Mouse (Mus musculus) CH12.LX (cell line): ENCODE measurements around the gene Map2k4. TPM values are rescaled to one million over a fixed set of nuclear protein-coding genes. Genes with fewer than 3 reads are reported as not detected.

Experiments
- DNase-seq: peaks from one replicate; pipeline ENCODE4 v3.0.0-alpha.2; 2013; ENCODE audit errors: extremely low read depth
- H3K27ac ChIP-seq: 2 replicates; pipeline ENCODE4 v1.5.1; 2012; ENCODE audit warnings: low read depth, mild to moderate bottlenecking, control low read depth, moderate library complexity; ENCODE audit not compliant: insufficient read depth
- H3K27me3 ChIP-seq: replicated peaks from 2 replicates; pipeline ENCODE3; 2012; ENCODE audit warnings: inconsistent platforms
- H3K36me3 ChIP-seq, 2 experiments: replicated peaks in 1 of 2; 2 replicates each; pipeline versions ENCODE3 to v1.6.1; 2012; ENCODE audit warnings: inconsistent platforms in 1 of 2, low read length in 1 of 2, mild to moderate bottlenecking in 1 of 2, mixed read lengths in 1 of 2, moderate library complexity in 1 of 2; ENCODE audit not compliant: control insufficient read depth in 1 of 2, insufficient read depth in 1 of 2
- H3K4me1 ChIP-seq, 2 experiments: 2 replicates each; pipeline ENCODE4 v1.6.1; 2012; ENCODE audit warnings: inconsistent platforms in 1 of 2, moderate library complexity in 1 of 2; ENCODE audit not compliant: insufficient read depth in 2 of 2, control insufficient read depth in 1 of 2
- H3K4me2 ChIP-seq: 2 replicates; pipeline ENCODE4 v1.6.1; 2012; ENCODE audit warnings: low read depth, mild to moderate bottlenecking, control low read depth; ENCODE audit not compliant: poor library complexity, insufficient read depth, severe bottlenecking
- H3K4me3 ChIP-seq, 3 experiments: fragments of 150-350 bp in 1 of 3; sonication (generic) in 1 of 3; replicated peaks in 1 of 3; 2 replicates each; pipeline versions ENCODE3 to v1.5.1; 2011 to 2012; ENCODE audit warnings: low read depth in 2 of 3, low read length in 2 of 3, mild to moderate bottlenecking in 2 of 3, moderate library complexity in 2 of 3, control low read depth in 1 of 3, improper control_type of control experiment in 1 of 3, inconsistent platforms in 1 of 3, mixed read lengths in 1 of 3; ENCODE audit not compliant: poor library complexity in 1 of 3
- H3K79me2 ChIP-seq: replicated peaks from 2 replicates; pipeline ENCODE4 v1.6.1; 2012; ENCODE audit warnings: mild to moderate bottlenecking, moderate library complexity; ENCODE audit not compliant: control insufficient read depth, poor library complexity, insufficient read depth, severe bottlenecking; ENCODE audit errors: extremely low read depth
- H3K9ac ChIP-seq: 2 replicates; pipeline ENCODE4 v1.6.1; 2012; ENCODE audit warnings: low read depth, mild to moderate bottlenecking, control low read depth, moderate library complexity; ENCODE audit not compliant: insufficient read depth
- H3K9me3 ChIP-seq: replicated peaks from 2 replicates; pipeline ENCODE3; 2012; ENCODE audit warnings: low read length, inconsistent platforms, mixed read lengths
- BHLHE40 ChIP-seq: IDR thresholded peaks from 2 replicates; pipeline ENCODE4 v1.6.1; 2011; ENCODE audit warnings: mild to moderate bottlenecking, low read depth, low read length, improper control_type of control experiment
- CHD1 ChIP-seq: IDR thresholded peaks from 2 replicates; pipeline ENCODE4 v1.6.1; 2012; ENCODE audit warnings: low read depth, low read length, improper control_type of control experiment, inconsistent platforms
- CHD2 ChIP-seq: IDR thresholded peaks from 2 replicates; pipeline ENCODE4 v1.6.1; 2011; ENCODE audit warnings: low read length, improper control_type of control experiment
- CTCF ChIP-seq, 2 experiments: IDR thresholded peaks in 1 of 2; conservative IDR thresholded peaks in 1 of 2; 2 replicates each; pipeline ENCODE4 v1.5.1; 2011 to 2012; ENCODE audit warnings: low read depth in 2 of 2, low read length in 2 of 2, improper control_type of control experiment in 1 of 2, inconsistent platforms in 1 of 2, mild to moderate bottlenecking in 1 of 2, moderate library complexity in 1 of 2
- E2F4 ChIP-seq: IDR thresholded peaks from 2 replicates; pipeline ENCODE4 v1.6.1; 2011; ENCODE audit warnings: low read depth, low read length, improper control_type of control experiment; ENCODE audit not compliant: insufficient replicate concordance
- ETS1 ChIP-seq: conservative IDR thresholded peaks from 2 replicates; pipeline ENCODE4 v1.6.1; 2012; ENCODE audit warnings: low read depth, mild to moderate bottlenecking, inconsistent platforms, low read length, improper control_type of control experiment, moderate library complexity
- GABPA ChIP-seq: IDR thresholded peaks from 2 replicates; pipeline ENCODE4 v1.6.1; 2012; ENCODE audit warnings: low read depth, low read length, improper control_type of control experiment, inconsistent platforms; ENCODE audit not compliant: insufficient replicate concordance
- IRF4 ChIP-seq: IDR thresholded peaks from 2 replicates; pipeline ENCODE4 v1.6.1; 2014; ENCODE audit warnings: low read depth, mild to moderate bottlenecking, inconsistent platforms, low read length, improper control_type of control experiment
- JUN ChIP-seq: IDR thresholded peaks from 2 replicates; pipeline ENCODE4 v1.6.1; 2011; ENCODE audit warnings: low read depth, mild to moderate bottlenecking, low read length, improper control_type of control experiment, moderate library complexity; ENCODE audit not compliant: insufficient read depth
- KAT2A ChIP-seq: IDR thresholded peaks from 2 replicates; pipeline ENCODE4 v1.6.1; 2012; ENCODE audit warnings: low read length, improper control_type of control experiment, inconsistent platforms; ENCODE audit not compliant: insufficient replicate concordance
- MAFK ChIP-seq: IDR thresholded peaks from 2 replicates; pipeline ENCODE4 v1.6.1; 2011; ENCODE audit warnings: low read length, improper control_type of control experiment; ENCODE audit not compliant: insufficient replicate concordance
- MAX ChIP-seq: IDR thresholded peaks from 2 replicates; pipeline ENCODE4 v1.6.1; 2011; ENCODE audit warnings: low read length, improper control_type of control experiment
- MAZ ChIP-seq: IDR thresholded peaks from 2 replicates; pipeline ENCODE4 v1.6.1; 2012; ENCODE audit warnings: low read depth, mild to moderate bottlenecking, inconsistent platforms, low read length, improper control_type of control experiment, moderate library complexity
- MXI1 ChIP-seq: IDR thresholded peaks from 2 replicates; pipeline ENCODE4 v1.6.1; 2011; ENCODE audit warnings: mild to moderate bottlenecking, low read depth, low read length, improper control_type of control experiment
- NRF1 ChIP-seq: IDR thresholded peaks from 2 replicates; pipeline ENCODE4 v1.6.1; 2014; ENCODE audit warnings: low read depth, mild to moderate bottlenecking, inconsistent platforms, low read length, improper control_type of control experiment, moderate library complexity
- POLR2A ChIP-seq: IDR thresholded peaks from 2 replicates; pipeline ENCODE4 v1.6.1; 2011; ENCODE audit warnings: low read depth, mild to moderate bottlenecking, improper control_type of control experiment, low read length
- POLR2AphosphoS2 ChIP-seq: IDR thresholded peaks from 2 replicates; pipeline ENCODE4 v1.6.1; 2011; ENCODE audit warnings: low read depth, low read length, improper control_type of control experiment
- RAD21 ChIP-seq: IDR thresholded peaks from 2 replicates; pipeline ENCODE4 v1.6.1; 2011; ENCODE audit warnings: low read depth, mild to moderate bottlenecking, low read length, improper control_type of control experiment, moderate library complexity
- SMC3 ChIP-seq: IDR thresholded peaks from 2 replicates; pipeline ENCODE4 v1.6.1; 2011; ENCODE audit warnings: low read depth, low read length, improper control_type of control experiment
- TBP ChIP-seq: conservative IDR thresholded peaks from 2 replicates; pipeline ENCODE4 v1.6.1; 2011; ENCODE audit warnings: low read depth, low read length, improper control_type of control experiment
- ZKSCAN1 ChIP-seq: IDR thresholded peaks from 2 replicates; pipeline ENCODE4 v1.6.1; 2012; ENCODE audit warnings: low read depth, inconsistent platforms, low read length, improper control_type of control experiment, borderline replicate concordance
- ZNF384 ChIP-seq: IDR thresholded peaks from 2 replicates; pipeline ENCODE4 v1.6.1; 2012; ENCODE audit warnings: low read depth, low read length, improper control_type of control experiment, inconsistent platforms
- dilution Hi-C: fragments of 300-500 bp; cut with MboI; formaldehyde crosslinking; loops from 2 replicates; pipeline ENCODE4 v1.14.3; 2020; ENCODE audit warnings: low sequenced_read_pairs; ENCODE audit not compliant: extremely low pct_unique_long_range_greater_than_20kb, extremely low pct_ligation_motif_present
- in situ Hi-C: fragments of 300-500 bp; cut with MboI; formaldehyde crosslinking; loops from 3 replicates; pipeline ENCODE4 v1.14.3; 2019; ENCODE audit warnings: low sequenced_read_pairs, low pct_ligation_motif_present, low pct_unique_long_range_greater_than_20kb, mixed read lengths
- polyA plus RNA-seq: library from polyadenylated mRNA; unstranded; fragments of >175 nt; gene quantifications from 2 replicates; pipeline ENCODE4 v1.2.1, GENCODE M21; 2012; ENCODE audit warnings: low read depth; ENCODE audit not compliant: insufficient read length
- total RNA-seq, 2 experiments: library from RNA; depleted of rRNA; stranded (reverse); fragments of 300-350 nt in 1 of 2; fragments of >200 nt in 1 of 2; gene quantifications; 2 replicates each; pipeline ENCODE4 v1.2.3; 2012 to 2014

Map2k4 gene
- total and polyA plus RNA-seq, 3 experiments, result 27.2 to 50.0 (median 43.3) TPM

DNA sequence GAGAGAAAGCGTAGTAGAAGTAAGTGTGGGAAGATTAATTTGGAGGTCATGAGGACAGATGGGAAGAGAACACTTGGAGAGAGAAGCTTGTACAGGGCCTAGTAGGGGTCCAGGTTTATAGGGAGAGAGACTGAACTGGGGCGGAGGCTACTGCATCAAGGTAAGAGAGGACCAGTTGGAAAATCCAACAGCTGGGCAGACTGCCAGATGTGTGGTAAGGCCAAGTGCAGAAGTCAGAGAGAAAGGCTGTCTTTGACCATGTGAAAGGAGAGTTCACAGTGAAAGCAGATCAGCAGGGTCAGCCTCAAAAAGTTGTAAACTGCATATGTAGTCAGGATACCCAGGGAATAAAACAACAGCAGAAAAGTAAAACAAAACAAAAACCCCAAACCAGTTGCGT is 36.5 kb upstream of the Map2k4 start:
- peaks cover 0 to 7% of the 10 kb centered on the region in 2 experiments; a peak in 1 of 4 replicates for H3K4me1 ChIP-seq
- in situ Hi-C loops, result no loop called here
- H3K9me3 ChIP-seq, result no peaks in the 10 kb centered on the region
- peaks cover 51 to 94% of the 10 kb centered on the region in 2 experiments for H3K36me3 ChIP-seq
- H3K79me2 ChIP-seq, result no peaks in the 10 kb centered on the region
- dilution Hi-C loops, result no loop called here
- no peak for DNase-seq
- H3K4me3 ChIP-seq, result no peak overlapping the region
- H3K9ac ChIP-seq, result no peak overlapping the region
- TF ChIP-seq CHD2 (no peak), TBP (no peak), ETS1 (no peak), CHD1 (no peak), MAFK (no peak), BHLHE40 (no peak), GABPA (no peak), MAZ (no peak), ZKSCAN1 (no peak), POLR2AphosphoS2 (no peak), KAT2A (no peak), MAX (no peak), MXI1 (no peak), SMC3 (no peak), NRF1 (no peak), POLR2A (no peak), IRF4 (no peak), E2F4 (no peak), JUN (no peak), ZNF384 (no peak)
- no peak overlapping the region for H3K27ac ChIP-seq
- H3K27me3 ChIP-seq, result no peaks in the 10 kb centered on the region
- H3K4me2 ChIP-seq, result no peak overlapping the region

GRCm38 (mm10) chr11:65820877-65821276 is 32.8 kb upstream of the Map2k4 start:
- H3K27ac ChIP-seq, result no peak overlapping the region
- in situ Hi-C loops (no loop called here), dilution Hi-C loops (no loop called here)
- H3K4me3 ChIP-seq, result no peak overlapping the region
- H3K4me2 ChIP-seq, result no peak overlapping the region
- peak; percentile 72 for DNase-seq
- 0 out of 2 replicates have a peak, but pooled peaks cover 2% of the 10 kb centered on the region for H3K79me2 ChIP-seq
- H3K27me3 ChIP-seq, result no peaks in the 10 kb centered on the region
- TF ChIP-seq SMC3 (peak; percentile 67), CTCF (conservative IDR thresholded peaks at IDR 0.05 in 1 of 2, IDR thresholded peaks at IDR 0.05 in 1 of 2; ENCODE audit: low read depth in 2 of 2, low read length in 2 of 2) (peak; percentile 50 to 83), MXI1 (no peak), RAD21 (peak; percentile 67)
- H3K36me3 ChIP-seq, result peaks cover 55 to 90% of the 10 kb centered on the region in 2 experiments
- peaks cover 0 to 14% of the 10 kb centered on the region in 2 experiments; a peak in 1 of 4 replicates for H3K4me1 ChIP-seq
- H3K9me3 ChIP-seq, result no peaks in the 10 kb centered on the region
- no peak overlapping the region for H3K9ac ChIP-seq
